ENCODE assay signal across 21 mouse cellular contexts in genomic region chr4:114494035-114494434, GRCm38 (mm10).
DNase-seq lines count a peak whose midpoint lies in the region; ATAC-seq and TF ChIP-seq lines count a peak whose summit lies in the region.
"Had no signal": no experiment of that assay in that cellular context is flagged by ENCODE, and none has a peak within 500 bp of the region (broad histone marks: within the 10 kb centered on the region; RNA-seq: fewer than 3 reads in every experiment).

No protein-coding gene starts in this region.

- TF ChIP-seq POLR2A in heart, adult 2 months (IDR thresholded peaks at IDR 0.05; ENCODE audit: insufficient read depth, low read depth, low read length): no peak

- no peak overlapping the region for H3K4me3 ChIP-seq in heart, adult 2 months
- no peak overlapping the region for H3K4me3 ChIP-seq in heart, postnatal 0 days (ENCODE audit: low read depth, low read length)
- H3K4me3 ChIP-seq: embryonic facial prominence, embryonic 12.5 days; embryonic facial prominence, embryonic 15.5 days; erythroblast, embryonic 14.5 days; forebrain, embryonic 10.5 days; forebrain, embryonic 12.5 days had no signal

- peak overlapping the region; percentile 44 for H3K27ac ChIP-seq in heart, adult 2 months
- H3K27ac ChIP-seq in heart, postnatal 0 days (ENCODE audit: low read depth): peak overlapping the region; percentile 47
- H3K27ac ChIP-seq: embryonic facial prominence, embryonic 12.5 days; embryonic facial prominence, embryonic 15.5 days; forebrain, embryonic 10.5 days; forebrain, embryonic 12.5 days had no signal

- H3K4me1 ChIP-seq in heart, adult 2 months (ENCODE audit: control insufficient read depth, insufficient read depth, low read length): peaks cover 9% of the 10 kb centered on the region; the same call in 1 of the 2 replicates
- H3K4me1 ChIP-seq in heart, postnatal 0 days (ENCODE audit: control insufficient read depth, insufficient read depth): 0 out of 2 replicates have a peak, but pooled peaks cover 22% of the 10 kb centered on the region
- H3K4me1 ChIP-seq: embryonic facial prominence, embryonic 12.5 days; embryonic facial prominence, embryonic 15.5 days; forebrain, embryonic 10.5 days had no signal

- DNase-seq in heart, adult 2 months: no peak
- no peak for DNase-seq in heart, adult 8-10 months (ENCODE audit: low spot score)
- DNase-seq in heart, postnatal 0 days (ENCODE audit: low spot score): peak; percentile 47
- no peak for DNase-seq in heart, postnatal 10 days
- DNase-seq: adrenal gland, adult 2 months; adrenal gland, postnatal 10 days; adrenal gland, postnatal 25 days; cerebellum, adult 11 months; cerebellum, adult 18-20 months; cerebellum, adult 8-10 months; cerebellum, adult 9-11 months; cerebellum, postnatal 14 days; cerebellum, postnatal 36 days; embryo, embryonic 11 days had no signal

- TF ChIP-seq EP300 in heart, adult 2 months (IDR thresholded peaks at IDR 0.05; ENCODE audit: insufficient read depth, low read depth, low read length): no peak
- TF ChIP-seq EP300 in heart, postnatal 0 days (IDR thresholded peaks at IDR 0.05; ENCODE audit: low read depth): no peak

- ATAC-seq in heart, postnatal 0 days (ENCODE audit: insufficient read depth, low read depth): peak; percentile 35; the same call in 1 of the 2 replicates
- ATAC-seq: forebrain, embryonic 14.5 days; forebrain, embryonic 16.5 days had no signal

- H3K79me2 ChIP-seq in heart, adult 2 months (replicated peaks; ENCODE audit: control insufficient read depth, insufficient read depth, low read length): no peaks in the 10 kb centered on the region

- H3K9me3 ChIP-seq in heart, postnatal 0 days (replicated peaks; ENCODE audit: control insufficient read depth, low read length): no peaks in the 10 kb centered on the region
- H3K9me3 ChIP-seq: embryonic facial prominence, embryonic 12.5 days; embryonic facial prominence, embryonic 15.5 days; forebrain, embryonic 10.5 days; forebrain, embryonic 12.5 days had no signal

- no peak for TF ChIP-seq CTCF in heart, adult 2 months (IDR thresholded peaks at IDR 0.05)
- no peak for TF ChIP-seq CTCF in heart, postnatal 0 days (IDR thresholded peaks at IDR 0.05; ENCODE audit: low read depth)

- intact Hi-C loops in heart, adult 2 months (cut with DNase I): no loop called here
- intact Hi-C loops in heart, postnatal 10 days (cut with DNase I): no loop called here

- peaks cover 4% of the 10 kb centered on the region for H3K36me3 ChIP-seq in heart, adult 2 months (ENCODE audit: control insufficient read depth, insufficient read depth, low read length)
- H3K36me3 ChIP-seq in heart, postnatal 0 days (replicated peaks; ENCODE audit: control insufficient read depth, insufficient read depth, low read length): no peaks in the 10 kb centered on the region
- H3K36me3 ChIP-seq: embryonic facial prominence, embryonic 12.5 days; embryonic facial prominence, embryonic 15.5 days; forebrain, embryonic 10.5 days; forebrain, embryonic 12.5 days had no signal

- 70% methylated on average over 2 of the region's 2 CpGs for WGBS in heart, adult 2 months
- 77% methylated on average over 2 of the region's 2 CpGs for WGBS in heart, postnatal 0 days

- no peak overlapping the region for H3K4me2 ChIP-seq in heart, postnatal 0 days (ENCODE audit: low read depth, low read length)
- H3K4me2 ChIP-seq: embryonic facial prominence, embryonic 12.5 days; embryonic facial prominence, embryonic 15.5 days; forebrain, embryonic 12.5 days had no signal

- no peaks in the 10 kb centered on the region for H3K27me3 ChIP-seq in heart, adult 2 months (ENCODE audit: control insufficient read depth, insufficient read depth, low read length)
- no peaks in the 10 kb centered on the region for H3K27me3 ChIP-seq in heart, postnatal 0 days (ENCODE audit: control insufficient read depth, insufficient read depth, low read length)
- H3K27me3 ChIP-seq: embryonic facial prominence, embryonic 12.5 days; embryonic facial prominence, embryonic 15.5 days; forebrain, embryonic 12.5 days had no signal

- H3K9ac ChIP-seq in heart, adult 2 months (ENCODE audit: low read depth, low read length): no peak overlapping the region
- no peak overlapping the region for H3K9ac ChIP-seq in heart, postnatal 0 days (replicated peaks; ENCODE audit: low read depth, low read length)
- H3K9ac ChIP-seq: embryonic facial prominence, embryonic 12.5 days; embryonic facial prominence, embryonic 15.5 days; forebrain, embryonic 12.5 days had no signal
